Mouse (Mus musculus) WW6 (cell line): ENCODE data around the gene Recql5.
"Not testable (repeated sequence)": the region's sequence is repeated elsewhere in the genome, so short reads cannot be mapped to it uniquely, and the experiment has no call there.

Source experiments
- DNase-seq: peaks from one replicate; pipeline ENCODE4 v3.0.0-alpha.2; 2013; ENCODE audit warnings: low read depth, low spot score

Recql5 gene

DNA sequence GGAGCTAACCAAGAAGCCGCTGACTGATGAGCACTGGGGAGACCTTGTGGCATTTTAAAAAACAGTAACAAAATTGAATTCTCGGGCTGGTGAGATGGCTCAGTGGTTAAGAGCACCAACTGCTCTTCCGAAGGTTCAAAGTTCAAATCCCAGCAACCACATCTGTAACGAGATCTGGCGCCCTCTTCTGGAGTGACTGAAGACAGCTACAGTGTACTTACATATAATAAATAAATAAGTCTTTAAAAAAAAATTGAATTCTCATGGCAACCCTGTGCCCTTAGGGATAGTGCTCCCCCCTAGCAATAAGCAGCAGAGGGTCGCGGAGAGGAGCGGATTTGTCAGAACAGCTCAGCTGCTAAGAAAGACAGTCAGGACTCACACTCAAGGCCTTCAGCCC is 69.4 kb downstream of the Recql5 start:
- DNase-seq, result no peak

DNA sequence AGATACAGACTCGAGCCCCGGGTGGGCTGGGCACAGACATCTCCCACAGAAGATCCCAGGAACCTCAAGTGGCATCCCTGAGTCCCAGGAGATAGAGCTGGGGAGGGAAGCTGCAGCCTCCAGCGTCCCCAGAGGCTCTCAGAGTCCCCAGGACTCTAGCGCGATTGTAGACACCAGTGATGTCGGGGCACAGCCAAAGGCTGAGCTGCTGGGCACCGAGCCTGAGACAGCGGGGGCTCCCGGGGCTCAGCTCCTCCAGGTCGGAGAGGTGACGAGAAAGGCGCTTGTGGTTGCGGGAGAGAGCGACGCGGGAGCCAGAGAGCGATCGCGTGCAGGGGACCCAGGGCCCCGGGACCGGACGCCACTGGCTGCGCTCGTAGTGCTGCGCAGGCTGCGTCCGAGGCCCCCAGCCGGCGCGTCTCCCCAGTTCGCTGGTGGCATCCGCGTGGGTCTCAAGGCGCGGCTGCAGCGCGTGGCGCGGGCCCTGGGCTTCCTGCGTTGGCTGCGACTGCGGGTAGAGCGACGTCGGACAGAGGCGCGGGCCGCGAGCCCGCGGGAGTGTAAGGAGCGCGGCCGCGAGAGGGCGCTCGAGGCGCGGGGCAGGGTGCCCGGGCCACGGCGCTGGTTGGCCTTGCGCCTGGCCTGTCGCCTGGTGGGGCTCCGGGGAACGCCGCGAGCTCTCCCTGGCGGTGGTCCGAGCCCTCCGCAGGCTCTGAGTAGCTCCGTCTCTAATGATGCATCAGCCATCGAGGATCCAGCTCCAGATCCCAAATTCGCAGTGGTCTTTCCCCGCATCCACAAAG is 73.9 kb downstream of the Recql5 start:
- DNase-seq, result peak; percentile 95

DNA sequence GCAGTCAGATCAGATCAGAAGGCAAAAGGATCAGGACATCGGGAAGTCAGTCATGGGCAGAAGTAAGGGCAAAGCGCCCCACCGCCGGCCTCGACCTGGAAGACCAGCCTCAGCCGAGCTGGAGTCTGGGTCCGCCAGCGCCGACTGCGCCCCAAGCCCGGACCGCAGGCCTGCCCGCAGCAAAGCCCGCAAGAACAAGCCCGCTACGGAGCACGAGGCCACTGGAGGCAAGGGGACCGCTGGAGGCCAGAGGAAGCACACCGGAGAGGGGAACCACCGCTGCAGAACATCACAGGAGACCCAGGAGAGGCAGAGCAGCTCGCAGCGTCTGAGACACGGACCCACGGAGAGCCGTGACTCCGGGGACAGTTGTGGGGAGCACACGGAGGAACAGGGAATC is 74.9 kb downstream of the Recql5 start, which contains the start of gene Myo15b:
Myo15b (plus strand) TSS at position 53 of the 400 bp plus-strand sequence.
- no peak for DNase-seq

DNA sequence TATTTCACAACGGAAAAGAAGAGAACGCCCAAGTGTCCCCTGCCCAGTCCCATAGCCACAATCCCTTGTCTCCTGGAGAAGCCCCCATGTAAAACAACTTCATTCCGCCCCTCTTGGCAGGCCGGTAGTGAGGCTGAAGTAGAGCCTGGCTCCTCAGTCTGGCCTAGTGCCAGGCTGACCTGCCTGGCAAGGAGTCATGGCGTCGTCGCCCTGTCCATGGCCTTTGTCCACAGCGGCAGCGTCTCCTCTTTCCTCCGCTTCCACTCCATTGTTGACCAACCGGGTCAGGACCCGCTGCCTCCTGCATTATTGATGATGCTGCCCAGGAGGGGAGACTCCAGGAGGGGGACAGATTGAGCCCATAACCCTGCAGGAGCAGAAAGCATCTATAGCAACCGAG is 75.3 kb downstream of the Recql5 start:
- DNase-seq, result no peak

DNA sequence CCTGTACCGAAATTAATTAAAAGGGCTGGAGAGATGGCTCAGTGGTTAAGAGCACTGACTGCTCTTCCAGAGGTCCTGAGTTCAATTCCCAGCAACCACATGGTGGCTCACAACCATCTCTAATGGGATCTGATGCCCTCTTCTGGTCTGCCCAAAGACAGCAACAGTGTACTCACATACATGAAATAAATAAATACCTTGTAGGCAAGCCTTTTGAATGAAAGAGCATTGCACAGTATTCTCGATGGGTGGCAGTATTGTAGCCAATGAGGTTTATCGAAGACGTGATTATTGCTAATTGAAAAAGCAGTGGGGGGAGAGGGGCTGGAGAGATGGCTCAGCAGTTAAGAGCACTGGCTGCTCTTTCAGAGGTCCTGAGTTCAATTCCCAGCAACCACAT is 76.1 kb downstream of the Recql5 start:
- not testable (repeated sequence) for DNase-seq

DNA sequence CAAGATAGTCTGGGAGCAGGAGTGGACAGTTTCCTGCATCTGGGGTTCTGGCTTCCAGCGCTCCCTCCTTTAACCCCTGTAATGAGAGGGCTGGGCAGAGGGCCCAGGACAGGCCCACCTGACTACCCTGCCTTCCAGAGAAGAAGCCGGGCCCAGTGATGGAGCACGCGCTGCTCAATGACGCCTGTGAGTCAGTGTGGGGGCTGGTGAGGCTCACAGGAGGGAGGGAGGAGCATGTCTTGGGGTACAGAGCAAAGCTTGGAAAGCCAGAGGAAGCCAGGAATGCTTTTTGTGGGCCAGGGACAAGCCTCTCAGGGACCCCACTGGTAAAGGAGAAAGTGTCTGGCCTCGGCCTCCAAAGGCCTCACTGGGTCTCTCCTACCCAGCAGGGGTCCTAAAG is 78.6 kb downstream of the Recql5 start:
- no peak for DNase-seq

DNA sequence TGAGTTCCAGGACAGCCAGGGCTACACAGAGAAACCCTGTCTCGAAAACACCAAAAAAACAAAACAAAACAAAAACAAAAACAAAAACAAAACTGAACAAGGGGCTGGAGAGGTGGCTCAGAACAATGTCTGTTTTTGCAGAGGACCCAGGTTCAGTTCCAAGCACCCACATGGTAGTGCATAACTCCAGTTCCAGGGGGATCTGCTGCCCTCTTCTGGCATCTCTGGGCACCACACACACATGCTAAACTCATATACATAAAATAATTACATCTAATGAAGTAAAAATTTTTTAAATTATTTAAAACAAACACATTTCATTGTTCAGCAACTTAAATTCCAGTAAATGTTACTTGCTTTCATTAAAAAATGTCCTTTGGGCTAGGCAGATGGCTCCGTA is 87.5 kb downstream of the Recql5 start:
- no peak for DNase-seq

DNA sequence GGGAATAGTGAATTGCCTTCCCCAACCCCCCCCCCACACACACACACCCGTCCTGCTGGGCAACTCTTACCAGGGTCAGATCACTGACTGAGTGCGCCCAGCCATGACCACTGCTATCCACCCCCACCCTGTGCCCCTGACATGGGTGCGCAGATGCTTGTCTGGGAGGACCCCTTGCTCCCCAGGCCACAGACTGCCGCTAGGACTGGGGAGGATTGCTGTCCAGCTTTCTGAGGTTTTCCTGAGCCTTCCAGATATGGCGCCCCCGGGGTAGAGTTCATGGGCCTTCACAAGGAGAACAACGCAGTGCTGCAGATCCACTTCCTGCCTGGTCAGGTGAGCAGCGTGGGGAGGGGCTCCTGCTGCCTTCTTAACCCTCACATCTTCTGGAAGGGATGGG is 89.0 kb downstream of the Recql5 start:
- DNase-seq, result no peak

DNA sequence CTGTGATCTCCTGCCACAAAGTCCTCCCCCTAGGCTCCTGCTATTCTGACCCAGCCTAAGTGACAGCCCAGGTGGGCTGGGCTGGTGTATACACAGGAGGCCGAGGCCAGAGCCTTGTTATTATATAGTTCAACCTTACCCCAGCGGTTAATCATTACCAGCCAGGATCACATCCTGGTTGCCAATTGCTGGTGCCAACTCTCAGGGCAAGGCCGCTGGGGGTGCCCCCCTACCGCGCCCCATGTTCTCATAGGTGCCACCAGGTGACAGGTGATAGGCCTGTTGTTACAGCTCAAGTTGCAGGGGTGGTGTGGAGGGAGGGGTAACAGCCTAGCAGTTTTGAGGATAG is 89.4 kb downstream of the Recql5 start:
- no peak for DNase-seq

DNA sequence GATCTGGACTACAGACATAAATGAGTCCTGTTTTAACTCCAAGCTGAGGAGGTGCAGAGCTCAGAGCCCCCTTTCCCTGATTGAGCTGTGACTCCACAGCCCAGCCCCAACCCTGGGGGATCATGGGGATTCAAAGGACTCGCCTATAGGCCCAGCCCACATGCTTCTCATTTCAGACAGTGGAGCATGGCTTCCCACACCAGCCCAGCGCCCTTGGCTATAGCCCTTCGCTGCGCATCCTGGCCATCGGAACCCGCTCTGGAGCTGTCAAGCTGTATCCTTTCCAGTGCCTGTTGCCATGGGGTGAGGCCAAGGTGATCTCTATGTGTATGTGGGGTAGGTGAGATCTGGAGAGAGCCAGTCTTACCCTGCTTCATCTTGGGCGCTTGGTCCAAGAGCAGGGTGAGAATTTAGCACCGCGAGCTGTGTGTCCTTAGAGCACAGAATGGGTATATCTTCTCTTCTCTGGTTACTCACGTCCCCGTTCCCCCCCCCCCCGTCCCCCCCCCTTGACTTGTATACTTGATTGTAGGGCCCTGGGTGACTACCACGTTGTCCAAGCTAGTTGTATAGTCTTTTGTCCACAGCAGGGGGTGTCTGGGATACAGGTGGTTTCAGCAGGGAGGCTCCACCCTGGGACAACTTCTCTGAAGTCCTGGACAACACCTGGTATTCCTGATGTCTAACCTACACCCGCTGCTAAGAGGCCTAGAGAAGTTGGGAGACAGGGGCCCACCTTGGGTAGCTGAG is 90.0 kb downstream of the Recql5 start:
- no peak for DNase-seq
